Mouse (Mus musculus): ENCODE results near the gene Ankrd42. TPM values are rescaled to one million over a fixed set of nuclear protein-coding genes. Genes with fewer than 3 reads are reported as not detected.

Gene Ankrd42
- total and polyA plus RNA-seq, 3 experiments = 1.1 to 1.4 TPM; not detected in 1

GRCm38 (mm10) chr7:92668791-92669506 lies 32.0 kb upstream of the Ankrd42 start:
- H3K9ac ChIP-seq (ENCODE audit: control insufficient read depth, low read depth, low read length, poor library complexity, severe bottlenecking) = peak overlapping the region; percentile 96
- no peak for TF ChIP-seq TBP (IDR thresholded peaks at IDR 0.05; ENCODE audit: low read depth, low read length)
- 0 out of 2 replicates have a peak, but pooled peaks have one; percentile 47 for TF ChIP-seq USF1 (IDR thresholded peaks at IDR 0.05; ENCODE audit: low read depth, low read length)
- no peak for TF ChIP-seq RAD21 (IDR thresholded peaks at IDR 0.05; ENCODE audit: low read depth, low read length)
- 0 out of 2 replicates have a peak, but pooled peaks have one; percentile 11 for TF ChIP-seq ETS1 (IDR thresholded peaks at IDR 0.05; ENCODE audit: low read depth, low read length)
- TF ChIP-seq MAZ (IDR thresholded peaks at IDR 0.05; ENCODE audit: low read depth, low read length) = 0 out of 2 replicates have a peak, but pooled peaks have one; percentile 26
- peak; percentile 40 for TF ChIP-seq NELFE (IDR thresholded peaks at IDR 0.05; ENCODE audit: low read depth, low read length)
- TF ChIP-seq MAX (IDR thresholded peaks at IDR 0.05; ENCODE audit: low read length) = peak; percentile 65
- peak; percentile 77 for TF ChIP-seq MYC (IDR thresholded peaks at IDR 0.05; ENCODE audit: low read depth, low read length)
- TF ChIP-seq HCFC1 (IDR thresholded peaks at IDR 0.05; ENCODE audit: low read depth, low read length) = peak; percentile 19; the same call in 1 of the 2 replicates
- TF ChIP-seq JUND (IDR thresholded peaks at IDR 0.05; ENCODE audit: low read depth, low read length) = no peak
- TF ChIP-seq SMC3 (IDR thresholded peaks at IDR 0.05; ENCODE audit: low read depth, low read length) = no peak
- peak; percentile 62; the same call in 1 of the 2 replicates for TF ChIP-seq CHD1 (IDR thresholded peaks at IDR 0.05; ENCODE audit: low read depth, low read length)
- TF ChIP-seq ZC3H11A (IDR thresholded peaks at IDR 0.05; ENCODE audit: low read depth, low read length) = no peak
- TF ChIP-seq ZNF384 (IDR thresholded peaks at IDR 0.05; ENCODE audit: low read depth, low read length) = no peak
- TF ChIP-seq E2F4 (IDR thresholded peaks at IDR 0.05; ENCODE audit: borderline replicate concordance, low read depth, low read length) = 0 out of 2 replicates have a peak, but pooled peaks have one; percentile 36
- TF ChIP-seq POLR2AphosphoS2 (IDR thresholded peaks at IDR 0.05; ENCODE audit: low read length) = 0 out of 2 replicates have a peak, but pooled peaks have one; percentile 34
- no peak; the same call in 1 of the 2 replicates for TF ChIP-seq RCOR1 (IDR thresholded peaks at IDR 0.05; ENCODE audit: low read depth, low read length)
- TF ChIP-seq MXI1 (IDR thresholded peaks at IDR 0.05; ENCODE audit: low read depth, low read length) = peak; percentile 81
- H3K36me3 ChIP-seq (ENCODE audit: control insufficient read depth in 1 of 2, insufficient read depth in 2 of 2, low read length in 2 of 2) = peaks cover 7 to 22% of the 10 kb centered on the region in 2 experiments
- peaks cover 35% of the 10 kb centered on the region for H3K79me2 ChIP-seq (ENCODE audit: control insufficient read depth, insufficient read depth, low read length, poor library complexity)
- peak overlapping the region; percentile 97 to 100 for H3K4me3 ChIP-seq (ENCODE audit: control insufficient read depth in 1 of 2, insufficient read depth in 1 of 2, low read depth in 2 of 2, low read length in 2 of 2)
- DNase-seq (ENCODE audit: low read depth, low spot score) = peak; percentile 71
- H3K4me1 ChIP-seq (ENCODE audit: control insufficient read depth in 1 of 2, insufficient read depth in 2 of 2, low read length in 2 of 2) = peaks cover 10 to 15% of the 10 kb centered on the region in 2 experiments
- H3K27ac ChIP-seq (ENCODE audit: control insufficient read depth, low read depth, low read length) = peak overlapping the region; percentile 81
- no peaks in the 10 kb centered on the region for H3K9me3 ChIP-seq (replicated peaks; ENCODE audit: insufficient read depth, low read length)
- H3K27me3 ChIP-seq (ENCODE audit: control insufficient read depth in 1 of 2, insufficient read depth in 2 of 2, low read length in 2 of 2) = no peaks in the 10 kb centered on the region

GRCm38 (mm10) chr7:92666274-92666820 lies 29.4 kb upstream of the Ankrd42 start:
- no peaks in the 10 kb centered on the region for H3K27me3 ChIP-seq (ENCODE audit: control insufficient read depth in 1 of 2, insufficient read depth in 2 of 2, low read length in 2 of 2)
- peaks cover 10 to 17% of the 10 kb centered on the region in 2 experiments for H3K4me1 ChIP-seq (ENCODE audit: control insufficient read depth in 1 of 2, insufficient read depth in 2 of 2, low read length in 2 of 2)
- H3K79me2 ChIP-seq (ENCODE audit: control insufficient read depth, insufficient read depth, low read length, poor library complexity) = peaks cover 38% of the 10 kb centered on the region
- peak; percentile 58 for DNase-seq (ENCODE audit: low read depth, low spot score)
- H3K9ac ChIP-seq (ENCODE audit: control insufficient read depth, low read depth, low read length, poor library complexity, severe bottlenecking) = 0 out of 2 replicates have a peak overlapping the region, but pooled peaks have one; percentile 1
- H3K27ac ChIP-seq (ENCODE audit: control insufficient read depth, low read depth, low read length) = no peak overlapping the region
- TF ChIP-seq CHD1 (IDR thresholded peaks at IDR 0.05; ENCODE audit: low read depth, low read length) (no peak), ZNF384 (IDR thresholded peaks at IDR 0.05; ENCODE audit: low read depth, low read length) (0 out of 2 replicates have a peak, but pooled peaks have one; percentile 3), MXI1 (IDR thresholded peaks at IDR 0.05; ENCODE audit: low read depth, low read length) (0 out of 2 replicates have a peak, but pooled peaks have one; percentile 36), E2F4 (IDR thresholded peaks at IDR 0.05; ENCODE audit: borderline replicate concordance, low read depth, low read length) (no peak), POLR2AphosphoS2 (IDR thresholded peaks at IDR 0.05; ENCODE audit: low read length) (peak; percentile 13), RAD21 (IDR thresholded peaks at IDR 0.05; ENCODE audit: low read depth, low read length) (no peak)
- H3K4me3 ChIP-seq (ENCODE audit: control insufficient read depth in 1 of 2, insufficient read depth in 1 of 2, low read depth in 2 of 2, low read length in 2 of 2) = peak overlapping the region in 1 of 2 experiments; percentile 100; a peak in 1 of 4 replicates
- no peaks in the 10 kb centered on the region for H3K9me3 ChIP-seq (replicated peaks; ENCODE audit: insufficient read depth, low read length)
- H3K36me3 ChIP-seq (ENCODE audit: control insufficient read depth in 1 of 2, insufficient read depth in 2 of 2, low read length in 2 of 2) = peaks cover 23 to 26% of the 10 kb centered on the region in 2 experiments

Measured in MEL (cell line).